In genomic region chr1:31113466-31113865, GRCm38 (mm10) we compare ENCODE assay signal across 22 mouse cellular contexts.
DNase-seq lines count a peak whose midpoint lies in the region; ATAC-seq lines count a peak whose summit lies in the region.
"Had no signal": no experiment of that assay in that cellular context is flagged by ENCODE, and none has a peak within 500 bp of the region (broad histone marks: within the 10 kb centered on the region; RNA-seq: fewer than 3 reads in every experiment).

No protein-coding gene starts in this region.

- no peak overlapping the region for H3K4me2 ChIP-seq in forebrain, embryonic 14.5 days (ENCODE audit: low read length)
- H3K4me2 ChIP-seq: embryonic facial prominence, embryonic 12.5 days; embryonic facial prominence, embryonic 15.5 days; forebrain, embryonic 15.5 days; heart, embryonic 13.5 days; hindbrain, embryonic 15.5 days had no signal

- no peaks in the 10 kb centered on the region for H3K4me1 ChIP-seq in forebrain, embryonic 14.5 days (ENCODE audit: control insufficient read depth, insufficient read depth, low read length)
- H3K4me1 ChIP-seq: embryonic facial prominence, embryonic 12.5 days; embryonic facial prominence, embryonic 15.5 days; forebrain, embryonic 15.5 days; heart, embryonic 10.5 days; heart, embryonic 13.5 days; hindbrain, embryonic 15.5 days had no signal

- no peak overlapping the region for H3K4me3 ChIP-seq in forebrain, embryonic 14.5 days (ENCODE audit: low read depth, low read length)
- H3K4me3 ChIP-seq: embryonic facial prominence, embryonic 12.5 days; embryonic facial prominence, embryonic 15.5 days; forebrain, embryonic 15.5 days; heart, adult 2 months; heart, embryonic 10.5 days; heart, embryonic 13.5 days; hindbrain, embryonic 15.5 days had no signal

- H3K9me3 ChIP-seq in forebrain, embryonic 14.5 days (replicated peaks; ENCODE audit: control insufficient read depth, low read length), result no peaks in the 10 kb centered on the region
- H3K9me3 ChIP-seq: embryonic facial prominence, embryonic 12.5 days; embryonic facial prominence, embryonic 15.5 days; forebrain, embryonic 15.5 days; heart, embryonic 10.5 days; hindbrain, embryonic 15.5 days had no signal

- 85% methylated on average over 4 of the region's 4 CpGs for WGBS in forebrain, embryonic 14.5 days

- no peak overlapping the region for H3K27ac ChIP-seq in forebrain, embryonic 14.5 days (ENCODE audit: low read depth, low read length)
- H3K27ac ChIP-seq: embryonic facial prominence, embryonic 12.5 days; embryonic facial prominence, embryonic 15.5 days; forebrain, embryonic 15.5 days; heart, adult 2 months; heart, embryonic 10.5 days; heart, embryonic 13.5 days; hindbrain, embryonic 15.5 days had no signal

- no peaks in the 10 kb centered on the region for H3K36me3 ChIP-seq in forebrain, embryonic 14.5 days (ENCODE audit: control insufficient read depth, insufficient read depth, low read length)
- H3K36me3 ChIP-seq: embryonic facial prominence, embryonic 12.5 days; embryonic facial prominence, embryonic 15.5 days; forebrain, embryonic 15.5 days; heart, embryonic 10.5 days; heart, embryonic 13.5 days; hindbrain, embryonic 15.5 days had no signal

- ATAC-seq in monocyte, adult 5-6 weeks (replicated peaks; ENCODE audit: insufficient number of reproducible peaks, low FRiP score, low TSS enrichment, poor library complexity, severe bottlenecking), result no peak
- ATAC-seq in forebrain, embryonic 14.5 days, result no peak
- ATAC-seq: forebrain, embryonic 15.5 days; intestine, postnatal 0 days had no signal

- H3K9ac ChIP-seq in forebrain, embryonic 14.5 days (ENCODE audit: low read length), result no peak overlapping the region
- H3K9ac ChIP-seq: embryonic facial prominence, embryonic 12.5 days; embryonic facial prominence, embryonic 15.5 days; forebrain, embryonic 15.5 days; heart, embryonic 13.5 days; hindbrain, embryonic 15.5 days had no signal

- H3K27me3 ChIP-seq in forebrain, embryonic 14.5 days (replicated peaks; ENCODE audit: control insufficient read depth, insufficient read depth, low read length), result no peaks in the 10 kb centered on the region
- H3K27me3 ChIP-seq: embryonic facial prominence, embryonic 12.5 days; embryonic facial prominence, embryonic 15.5 days; forebrain, embryonic 15.5 days; heart, embryonic 13.5 days; hindbrain, embryonic 15.5 days had no signal

- DNase-seq in adrenal gland, adult (ENCODE audit: inconsistent age in 2 of 2, low spot score in 1 of 2), result peak; percentile 66 to 84
- no peak for DNase-seq in adrenal gland, postnatal 4 days (ENCODE audit: low spot score in 2 of 2)
- peak; percentile 2 for DNase-seq in kidney, postnatal 14 days
- no peak for DNase-seq in kidney, adult 8-10 months
- DNase-seq in adrenal gland, postnatal 10 days, result peak; percentile 59
- peak; percentile 39 to 72 for DNase-seq in adrenal gland, postnatal 36 days
- DNase-seq in forebrain, embryonic 14.5 days (ENCODE audit: low spot score), result no peak
- DNase-seq: cerebellum, adult 18-20 months; cerebellum, adult 9-11 months; cerebellum, postnatal 25 days; gastrocnemius, postnatal 25 days; heart, adult 2 months; heart, postnatal 14 days; heart, postnatal 4 days had no signal

Comparison
In these comparisons a context has a peak if more than half of its experiments do, and no peak if none do; other contexts are left out.
1. DNase-seq: peak in adrenal gland, adult (2 of 2), kidney, postnatal 14 days (single experiment), adrenal gland, postnatal 10 days (single experiment) and adrenal gland, postnatal 36 days (2 of 2); none in adrenal gland, postnatal 4 days (0 of 2), kidney, adult 8-10 months (0 of 2) and forebrain, embryonic 14.5 days (single experiment).